Mouse (Mus musculus) kidney, postnatal 4 days (tissue): ENCODE results near the gene Col8a1.

Experiments
- DNase-seq, 2 experiments: peaks; one replicate each; pipeline ENCODE4 v3.0.0; 2021; ENCODE audit warnings: mixed read lengths in 2 of 2

Col8a1 gene

GRCm38 (mm10) chr16:57671637-57672036, 82.9 kb downstream of the Col8a1 start:
- no peak for DNase-seq

GRCm38 (mm10) chr16:57669348-57669747, 85.2 kb downstream of the Col8a1 start:
- DNase-seq: peak; percentile 27 to 28

- peak; percentile 20 to 30 for DNase-seq
Measured at GRCm38 (mm10) chr16:57662661-57663060, 91.9 kb downstream of the Col8a1 start.

- DNase-seq: peak in 1 of 2 experiments; percentile 20
Measured at GRCm38 (mm10) chr16:57649888-57650287, 104.6 kb downstream of the Col8a1 start.

GRCm38 (mm10) chr16:57641346-57641885, 113.1 kb downstream of the Col8a1 start:
- DNase-seq: no peak

- no peak for DNase-seq
Measured at GRCm38 (mm10) chr16:57634766-57635165, 119.8 kb downstream of the Col8a1 start.

- DNase-seq: peak; percentile 78 to 83
Measured at GRCm38 (mm10) chr16:57634191-57634590, 120.3 kb downstream of the Col8a1 start.

- peak; percentile 34 to 39 for DNase-seq
Measured at GRCm38 (mm10) chr16:57611768-57612167, 142.8 kb downstream of the Col8a1 start.

- DNase-seq: peak; percentile 91 to 93
Measured at GRCm38 (mm10) chr16:57606444-57607227, 147.9 kb downstream of the Col8a1 start, which contains the start of gene Cmss1. TSS of gene Cmss1 (minus strand) at chr16:57606864.

GRCm38 (mm10) chr16:57601031-57601430, 153.5 kb downstream of the Col8a1 start:
- no peak for DNase-seq

GRCm38 (mm10) chr16:57597295-57597957, 157.1 kb downstream of the Col8a1 start:
- no peak for DNase-seq

GRCm38 (mm10) chr16:57593422-57594157, 160.9 kb downstream of the Col8a1 start:
- no peak for DNase-seq

- DNase-seq: no peak
Measured at GRCm38 (mm10) chr16:57585201-57585600, 169.3 kb downstream of the Col8a1 start.

GRCm38 (mm10) chr16:57582008-57582407, 172.5 kb downstream of the Col8a1 start:
- DNase-seq: peak; percentile 17 to 28

- DNase-seq: no peak
Measured at GRCm38 (mm10) chr16:57580041-57580440, 174.5 kb downstream of the Col8a1 start.

- no peak for DNase-seq
Measured at GRCm38 (mm10) chr16:57577519-57577918, 177.0 kb downstream of the Col8a1 start.

- no peak for DNase-seq
Measured at GRCm38 (mm10) chr16:57575764-57576388, 178.7 kb downstream of the Col8a1 start.
